Mouse (Mus musculus) embryonic facial prominence, embryonic 12.5 days (tissue): ENCODE data around the gene Coro6. TPM values are rescaled to one million over a fixed set of nuclear protein-coding genes. Genes with fewer than 3 reads are reported as not detected.

Experiments used
- ATAC-seq: fragments of 200-750 bp; cut with Nextera tagmentation; 2 replicates; pipeline ENCODE4 v1.8.0; 2017; ENCODE audit not compliant: insufficient number of reproducible peaks, insufficient read depth, low FRiP score, low TSS enrichment
- H3K27ac ChIP-seq: fragments of 300-500 bp; sonication (generic); 2 replicates; pipeline ENCODE4 v1.5.1; 2016; ENCODE audit warnings: mild to moderate bottlenecking
- H3K27me3 ChIP-seq: fragments of 300-500 bp; sonication (generic); 2 replicates; pipeline ENCODE4 v1.6.1; 2016; ENCODE audit warnings: mild to moderate bottlenecking, moderate library complexity
- H3K36me3 ChIP-seq: fragments of 300-500 bp; sonication (generic); 2 replicates; pipeline ENCODE4 v1.6.1; 2016; ENCODE audit warnings: mild to moderate bottlenecking
- H3K4me1 ChIP-seq: fragments of 300-500 bp; sonication (generic); 2 replicates; pipeline ENCODE4 v1.6.1; 2016
- H3K4me2 ChIP-seq: fragments of 300-500 bp; sonication (generic); replicated peaks from 2 replicates; pipeline ENCODE4 v1.6.1; 2016; ENCODE audit warnings: mild to moderate bottlenecking, moderate library complexity
- H3K4me3 ChIP-seq: fragments of 300-500 bp; sonication (generic); 2 replicates; pipeline ENCODE4 v1.5.1; 2016; ENCODE audit warnings: mild to moderate bottlenecking
- H3K9ac ChIP-seq: fragments of 300-500 bp; sonication (generic); 2 replicates; pipeline ENCODE4 v1.6.1; 2016; ENCODE audit warnings: mild to moderate bottlenecking, moderate library complexity
- H3K9me3 ChIP-seq: fragments of 300-500 bp; sonication (generic); 2 replicates; pipeline ENCODE4 v1.6.1; 2016; ENCODE audit warnings: mild to moderate bottlenecking, moderate library complexity
- WGBS: fragments of 180-500 bp; shearing (Covaris S2); methylation state at CpG from one replicate; pipeline ENCODE4 v1.1.7; 2016; 5-methylcytosine and 5-hydroxymethylcytosine counted together
- polyA plus RNA-seq: library from polyadenylated mRNA; unstranded; fragments of >200 nt; fragmentation: Nextera tagmentation; extraction: Ambion mirVana; gene quantifications from 2 replicates; pipeline ENCODE4 v1.2.1, GENCODE M21; 2016

Coro6 gene
- polyA plus RNA-seq, 1 experiment from 2014 or later, result 0.22 TPM

GRCm38 (mm10) chr11:77495507-77495906 is 33.3 kb downstream of the Coro6 start:
- Histone ChIP-seq H3K4me2 (no peak overlapping the region), H3K36me3 (peaks cover 18% of the 10 kb centered on the region), H3K27ac (no peak overlapping the region), H3K4me1 (peaks cover 53% of the 10 kb centered on the region), H3K27me3 (no peaks in the 10 kb centered on the region), H3K9me3 (no peaks in the 10 kb centered on the region), H3K4me3 (no peak overlapping the region), H3K9ac (no peak overlapping the region)
- ATAC-seq, result no peak

GRCm38 (mm10) chr11:77497341-77497756 is 35.1 kb downstream of the Coro6 start:
- Histone ChIP-seq H3K4me1 (peaks cover 43% of the 10 kb centered on the region), H3K9me3 (no peaks in the 10 kb centered on the region), H3K4me2 (0 out of 2 replicates have a peak overlapping the region, but pooled peaks have one; percentile 13), H3K36me3 (peaks cover 28% of the 10 kb centered on the region), H3K27ac (peak overlapping the region; percentile 63), H3K4me3 (no peak overlapping the region), H3K27me3 (no peaks in the 10 kb centered on the region), H3K9ac (no peak overlapping the region)
- 13% methylated on average over 6 of the region's 6 CpGs for WGBS
- no peak for ATAC-seq

- no peak overlapping the region for H3K4me3 ChIP-seq
- peak overlapping the region; percentile 13; the same call in 1 of the 2 replicates for H3K4me2 ChIP-seq
- peaks cover 43% of the 10 kb centered on the region for H3K4me1 ChIP-seq
- ATAC-seq, result no peak
- H3K36me3 ChIP-seq, result peaks cover 33% of the 10 kb centered on the region
- peak overlapping the region; percentile 63 for H3K27ac ChIP-seq
- WGBS, result 33% methylated on average over 4 of the region's 4 CpGs
- H3K9me3 ChIP-seq, result no peaks in the 10 kb centered on the region
- H3K9ac ChIP-seq, result no peak overlapping the region
- no peaks in the 10 kb centered on the region for H3K27me3 ChIP-seq
These were observed 35.6 kb downstream of the Coro6 start for GRCm38 (mm10) chr11:77497851-77498250.

GRCm38 (mm10) chr11:77498261-77499139 is 36.3 kb downstream of the Coro6 start:
- peak overlapping the region; percentile 13; the same call in 1 of the 2 replicates for H3K4me2 ChIP-seq
- no peaks in the 10 kb centered on the region for H3K27me3 ChIP-seq
- H3K9ac ChIP-seq, result no peak overlapping the region
- peak overlapping the region; percentile 63; the same call in 1 of the 2 replicates for H3K27ac ChIP-seq
- no peaks in the 10 kb centered on the region for H3K9me3 ChIP-seq
- H3K4me1 ChIP-seq, result peaks cover 43% of the 10 kb centered on the region
- H3K4me3 ChIP-seq, result no peak overlapping the region
- peaks cover 39% of the 10 kb centered on the region for H3K36me3 ChIP-seq
- 60% methylated on average over 12 of the region's 12 CpGs for WGBS
- ATAC-seq, result no peak

- WGBS, result 90% methylated on average over 7 of the region's 7 CpGs
- no peak for ATAC-seq
- H3K4me3 ChIP-seq, result no peak overlapping the region
- no peak overlapping the region for H3K27ac ChIP-seq
- no peak overlapping the region for H3K9ac ChIP-seq
- H3K9me3 ChIP-seq, result no peaks in the 10 kb centered on the region
- H3K36me3 ChIP-seq, result peaks cover 48% of the 10 kb centered on the region
- H3K4me1 ChIP-seq, result peaks cover 38% of the 10 kb centered on the region
- no peak overlapping the region for H3K4me2 ChIP-seq
- no peaks in the 10 kb centered on the region for H3K27me3 ChIP-seq
These were observed 37.1 kb downstream of the Coro6 start for GRCm38 (mm10) chr11:77499354-77499753.

- no peak for ATAC-seq
- Histone ChIP-seq H3K4me2 (no peak overlapping the region), H3K36me3 (peaks cover 61% of the 10 kb centered on the region), H3K27ac (no peak overlapping the region), H3K9me3 (no peaks in the 10 kb centered on the region), H3K4me3 (no peak overlapping the region), H3K9ac (no peak overlapping the region), H3K4me1 (peaks cover 26% of the 10 kb centered on the region), H3K27me3 (no peaks in the 10 kb centered on the region)
- 81% methylated on average over 17 of the region's 17 CpGs for WGBS
These were observed 38.4 kb downstream of the Coro6 start for GRCm38 (mm10) chr11:77500361-77501325.

- ATAC-seq, result no peak
- H3K4me2 ChIP-seq, result no peak overlapping the region
- 23% methylated on average over 5 of the region's 5 CpGs for WGBS
These were observed 39.2 kb downstream of the Coro6 start for GRCm38 (mm10) chr11:77501392-77501791.

GRCm38 (mm10) chr11:77501971-77502370 is 39.8 kb downstream of the Coro6 start:
- H3K9me3 ChIP-seq, result no peaks in the 10 kb centered on the region
- H3K36me3 ChIP-seq, result peaks cover 74% of the 10 kb centered on the region
- 91% methylated on average over 4 of the region's 4 CpGs for WGBS
- no peak overlapping the region for H3K4me2 ChIP-seq
- no peak overlapping the region for H3K27ac ChIP-seq
- no peak overlapping the region for H3K4me3 ChIP-seq
- H3K27me3 ChIP-seq, result no peaks in the 10 kb centered on the region
- no peak for ATAC-seq
- H3K9ac ChIP-seq, result no peak overlapping the region
- peaks cover 20% of the 10 kb centered on the region for H3K4me1 ChIP-seq

More at GRCm38 (mm10) chr11:77501392-77501791, 39.2 kb downstream of the Coro6 start:
- no peaks in the 10 kb centered on the region for H3K27me3 ChIP-seq
- H3K4me1 ChIP-seq, result peaks cover 22% of the 10 kb centered on the region
- no peak overlapping the region for H3K27ac ChIP-seq
- H3K4me3 ChIP-seq, result no peak overlapping the region
- peaks cover 68% of the 10 kb centered on the region for H3K36me3 ChIP-seq
- H3K9ac ChIP-seq, result no peak overlapping the region
- no peaks in the 10 kb centered on the region for H3K9me3 ChIP-seq

- no peak overlapping the region for H3K9ac ChIP-seq
- H3K4me1 ChIP-seq, result peaks cover 15% of the 10 kb centered on the region
- no peak overlapping the region for H3K4me3 ChIP-seq
- ATAC-seq, result no peak
- no peak overlapping the region for H3K27ac ChIP-seq
- no peak overlapping the region for H3K4me2 ChIP-seq
- H3K27me3 ChIP-seq, result no peaks in the 10 kb centered on the region
- H3K36me3 ChIP-seq, result peaks cover 79% of the 10 kb centered on the region
- H3K9me3 ChIP-seq, result no peaks in the 10 kb centered on the region
- WGBS, result 81% methylated on average over 6 of the region's 6 CpGs
These were observed 40.3 kb downstream of the Coro6 start for GRCm38 (mm10) chr11:77502481-77502880.

GRCm38 (mm10) chr11:77503511-77503910 is 41.3 kb downstream of the Coro6 start:
- WGBS, result 57% methylated on average over 3 of the region's 3 CpGs
- H3K27ac ChIP-seq, result no peak overlapping the region
- peaks cover 80% of the 10 kb centered on the region for H3K36me3 ChIP-seq
- no peak overlapping the region for H3K9ac ChIP-seq
- no peaks in the 10 kb centered on the region for H3K9me3 ChIP-seq
- no peak for ATAC-seq
- H3K4me2 ChIP-seq, result no peak overlapping the region
- no peaks in the 10 kb centered on the region for H3K27me3 ChIP-seq
- H3K4me3 ChIP-seq, result no peak overlapping the region
- peaks cover 11% of the 10 kb centered on the region for H3K4me1 ChIP-seq

GRCm38 (mm10) chr11:77504377-77504776 is 42.2 kb downstream of the Coro6 start:
- H3K9ac ChIP-seq, result no peak overlapping the region
- WGBS, result 94% methylated on average over 19 of the region's 19 CpGs
- no peak overlapping the region for H3K4me2 ChIP-seq
- no peak for ATAC-seq
- H3K36me3 ChIP-seq, result peaks cover 73% of the 10 kb centered on the region
- H3K9me3 ChIP-seq, result no peaks in the 10 kb centered on the region
- H3K27me3 ChIP-seq, result no peaks in the 10 kb centered on the region
- H3K4me1 ChIP-seq, result peaks cover 18% of the 10 kb centered on the region
- H3K27ac ChIP-seq, result no peak overlapping the region
- no peak overlapping the region for H3K4me3 ChIP-seq
